Mouse (Mus musculus) intestine, postnatal 0 days (tissue): Measurements from ENCODE around the gene BC052040. TPM values are rescaled to one million over a fixed set of nuclear protein-coding genes. Genes with fewer than 3 reads are reported as not detected.

Experiments used
- ATAC-seq: fragments of 200-750 bp; cut with Nextera tagmentation; 2 replicates; pipeline ENCODE4 v1.8.0; 2017; ENCODE audit warnings: mild to moderate bottlenecking, moderate TSS enrichment, moderate library complexity
- H3K27ac ChIP-seq: fragments of 300-500 bp; sonication (generic); 2 replicates; pipeline ENCODE4 v1.5.1; 2014; ENCODE audit warnings: mild to moderate bottlenecking, low read depth, low read length, moderate library complexity
- H3K27me3 ChIP-seq: fragments of 300-500 bp; sonication (generic); replicated peaks from 2 replicates; pipeline ENCODE4 v1.6.1; 2014; ENCODE audit warnings: low read length, mixed read lengths; ENCODE audit not compliant: control insufficient read depth, insufficient read depth
- H3K36me3 ChIP-seq: fragments of 300-500 bp; sonication (generic); 2 replicates; pipeline ENCODE4 v1.6.1; 2014; ENCODE audit warnings: mild to moderate bottlenecking, moderate library complexity; ENCODE audit not compliant: control insufficient read depth, insufficient read depth
- H3K4me1 ChIP-seq: fragments of 300-500 bp; sonication (generic); replicated peaks from 2 replicates; pipeline ENCODE4 v1.6.1; 2014; ENCODE audit warnings: antibody characterized with exemption, low read length, mixed read lengths; ENCODE audit not compliant: control insufficient read depth, insufficient read depth
- H3K4me2 ChIP-seq: fragments of 300-500 bp; sonication (generic); replicated peaks from 2 replicates; pipeline ENCODE4 v1.6.1; 2014; ENCODE audit warnings: low read depth, mild to moderate bottlenecking, moderate library complexity
- H3K4me3 ChIP-seq: fragments of 300-500 bp; sonication (generic); 2 replicates; pipeline ENCODE4 v1.5.1; 2014; ENCODE audit warnings: low read depth, low read length
- H3K9ac ChIP-seq: fragments of 300-500 bp; sonication (generic); 2 replicates; pipeline ENCODE4 v1.6.1; 2014; ENCODE audit warnings: mild to moderate bottlenecking, low read depth, low read length
- H3K9me3 ChIP-seq: fragments of 300-500 bp; sonication (generic); 2 replicates; pipeline ENCODE4 v1.6.1; 2016; ENCODE audit warnings: mixed run types; ENCODE audit not compliant: control insufficient read depth
- CTCF ChIP-seq: sonication (generic); IDR thresholded peaks from 2 replicates; pipeline ENCODE4 v1.5.1; 2016; ENCODE audit warnings: low read depth, mild to moderate bottlenecking, control low read depth, antibody characterized with exemption, moderate library complexity
- WGBS: fragments of 180-500 bp; shearing (Covaris S2); extraction: QIAGEN DNeasy Blood & Tissue Kit; methylation state at CpG from one replicate; pipeline ENCODE4 v1.1.7; 2014; 5-methylcytosine and 5-hydroxymethylcytosine counted together
- polyA plus RNA-seq: library from polyadenylated mRNA; unstranded; fragments of >200 nt; fragmentation: Nextera tagmentation; extraction: Ambion mirVana; gene quantifications from 2 replicates; pipeline ENCODE4 v1.2.1, GENCODE M21; 2015

BC052040 gene
- polyA plus RNA-seq, 1 experiment from 2014 or later = 4.7 TPM

DNA sequence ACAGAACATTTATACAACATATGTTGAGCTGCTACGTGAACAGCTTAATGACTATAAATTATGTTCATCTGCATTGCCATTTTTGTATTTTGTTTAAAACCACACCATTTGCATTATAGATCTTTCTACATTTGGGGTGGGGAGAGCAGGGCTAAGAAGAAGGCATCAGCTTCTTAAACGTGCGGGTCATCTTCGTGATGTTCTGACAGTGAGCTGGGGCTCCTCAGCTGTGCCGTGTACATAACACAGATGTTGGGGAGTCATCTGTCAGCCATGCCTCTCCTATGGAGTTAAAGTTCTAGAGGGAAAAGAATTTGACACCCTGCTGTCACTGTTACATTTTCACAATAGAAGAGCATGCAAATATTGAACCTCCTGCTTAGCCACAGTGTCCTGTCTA, 19.2 kb downstream of the BC052040 start:
- ATAC-seq = no peak
- no peak overlapping the region for H3K27ac ChIP-seq
- 61% methylated on average over 5 of the region's 5 CpGs for WGBS

DNA sequence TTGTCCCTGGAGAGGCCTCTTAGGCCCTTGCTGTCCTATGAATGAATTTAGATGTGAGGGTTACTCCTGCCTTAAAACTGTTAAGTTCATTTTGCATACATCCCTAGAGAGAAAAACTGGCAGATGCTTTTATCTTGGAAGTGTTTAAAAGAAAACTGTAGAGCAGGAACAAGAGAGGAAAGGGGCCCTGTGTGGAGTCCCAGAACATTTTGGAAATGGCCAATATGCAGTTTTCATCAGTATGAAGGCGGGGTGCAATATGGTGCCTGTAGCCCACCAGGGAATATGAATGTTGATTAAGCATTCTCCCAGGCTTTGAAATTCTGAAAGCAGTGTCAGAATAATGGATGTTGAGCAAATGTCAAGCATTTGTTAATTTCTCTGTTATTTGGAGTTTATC, 19.8 kb downstream of the BC052040 start:
- H3K27ac ChIP-seq = no peak overlapping the region
- 94% methylated on average over 1 of the region's 1 CpGs for WGBS
- no peaks in the 10 kb centered on the region for H3K27me3 ChIP-seq
- H3K4me1 ChIP-seq = no peaks in the 10 kb centered on the region
- no peak overlapping the region for H3K9ac ChIP-seq
- no peak for ATAC-seq
- no peaks in the 10 kb centered on the region for H3K36me3 ChIP-seq
- TF ChIP-seq CTCF = no peak
- no peak overlapping the region for H3K4me2 ChIP-seq
- no peaks in the 10 kb centered on the region for H3K9me3 ChIP-seq
- H3K4me3 ChIP-seq = no peak overlapping the region

More for the DNA sequence above, 19.2 kb downstream of the BC052040 start:
- Histone ChIP-seq H3K4me3 (no peak overlapping the region), H3K9ac (no peak overlapping the region), H3K36me3 (no peaks in the 10 kb centered on the region), H3K9me3 (no peaks in the 10 kb centered on the region), H3K4me2 (no peak overlapping the region), H3K4me1 (no peaks in the 10 kb centered on the region), H3K27me3 (no peaks in the 10 kb centered on the region)
- no peak for TF ChIP-seq CTCF

DNA sequence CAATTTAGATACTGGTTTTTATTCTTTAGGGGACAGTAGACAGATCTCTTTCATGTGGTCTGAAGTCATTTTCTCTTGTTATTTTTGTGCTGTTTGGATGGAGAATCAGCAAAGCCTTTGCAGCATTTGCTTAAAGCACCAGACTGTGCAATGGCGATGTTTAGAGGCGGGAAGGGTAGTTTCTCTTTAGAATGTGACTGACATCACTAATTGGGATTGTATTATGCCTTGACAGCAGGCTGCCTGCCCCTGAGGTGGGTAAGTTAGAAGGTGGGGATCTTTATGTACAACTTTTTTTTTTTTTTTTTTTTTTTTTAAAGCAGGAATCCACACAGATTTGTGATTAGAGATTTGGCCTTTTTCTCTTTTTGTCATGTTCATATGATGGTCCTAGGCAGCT, 20.6 kb downstream of the BC052040 start:
- no peaks in the 10 kb centered on the region for H3K9me3 ChIP-seq
- no peaks in the 10 kb centered on the region for H3K4me1 ChIP-seq
- H3K27ac ChIP-seq = no peak overlapping the region
- 94% methylated on average over 2 of the region's 2 CpGs for WGBS
- no peaks in the 10 kb centered on the region for H3K36me3 ChIP-seq
- H3K27me3 ChIP-seq = no peaks in the 10 kb centered on the region
- no peak for TF ChIP-seq CTCF
- H3K4me3 ChIP-seq = no peak overlapping the region
- no peak overlapping the region for H3K4me2 ChIP-seq
- H3K9ac ChIP-seq = no peak overlapping the region
- ATAC-seq = no peak

DNA sequence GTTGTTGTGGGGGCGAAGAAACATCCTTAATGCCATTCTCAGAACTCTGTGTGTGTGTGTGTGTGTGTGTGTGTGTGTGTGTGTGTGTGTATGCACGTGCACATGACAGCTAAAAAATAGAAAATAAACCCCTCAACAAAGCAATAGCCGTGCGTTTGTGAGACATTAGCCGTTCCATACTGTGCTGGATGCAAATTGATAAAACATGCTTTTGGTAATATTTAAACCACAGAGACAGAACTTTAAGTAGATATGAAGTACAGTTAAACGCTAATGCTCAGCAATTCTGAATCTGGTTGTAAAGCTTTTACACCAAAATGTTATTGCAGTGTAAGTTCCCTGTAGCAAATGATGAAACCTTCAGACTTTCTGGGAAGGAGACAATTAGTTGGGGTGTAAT, 22.6 kb downstream of the BC052040 start:
- Histone ChIP-seq H3K4me3 (no peak overlapping the region), H3K27me3 (no peaks in the 10 kb centered on the region), H3K9me3 (no peaks in the 10 kb centered on the region), H3K4me2 (no peak overlapping the region), H3K36me3 (no peaks in the 10 kb centered on the region), H3K27ac (no peak overlapping the region), H3K9ac (no peak overlapping the region), H3K4me1 (no peaks in the 10 kb centered on the region)
- WGBS = 80% methylated on average over 6 of the region's 6 CpGs
- ATAC-seq = no peak
- TF ChIP-seq CTCF = no peak

DNA sequence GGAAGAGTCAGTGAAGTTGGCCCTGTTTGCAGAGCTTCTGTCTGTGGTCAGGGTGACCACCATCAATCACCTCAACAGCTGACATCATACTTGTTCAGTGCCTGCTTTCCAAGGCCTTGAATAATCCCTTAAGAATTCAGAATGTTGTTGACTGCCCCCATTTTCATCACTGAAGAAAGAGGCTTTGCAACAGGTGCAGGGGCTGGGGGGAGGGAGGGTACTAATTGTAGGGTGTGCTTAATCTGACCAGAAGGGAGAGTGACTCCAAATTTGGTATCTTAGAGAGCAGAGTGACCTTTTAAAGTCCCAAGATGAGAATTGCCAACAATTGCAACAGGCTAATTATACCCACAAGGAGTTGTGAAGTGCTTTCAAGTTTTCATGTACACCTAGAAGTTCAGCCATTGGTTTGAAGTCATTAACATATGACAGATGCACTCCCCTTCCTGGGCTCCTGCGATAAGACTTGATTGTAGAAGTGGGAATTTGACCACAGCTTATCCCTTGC, 24.4 kb downstream of the BC052040 start:
- Histone ChIP-seq H3K27ac (no peak overlapping the region), H3K27me3 (no peaks in the 10 kb centered on the region), H3K4me2 (no peak overlapping the region), H3K4me3 (no peak overlapping the region), H3K4me1 (no peaks in the 10 kb centered on the region), H3K9ac (no peak overlapping the region), H3K36me3 (no peaks in the 10 kb centered on the region), H3K9me3 (no peaks in the 10 kb centered on the region)
- no peak for TF ChIP-seq CTCF
- WGBS = 82% methylated on average over 1 of the region's 1 CpGs
- ATAC-seq = no peak

DNA sequence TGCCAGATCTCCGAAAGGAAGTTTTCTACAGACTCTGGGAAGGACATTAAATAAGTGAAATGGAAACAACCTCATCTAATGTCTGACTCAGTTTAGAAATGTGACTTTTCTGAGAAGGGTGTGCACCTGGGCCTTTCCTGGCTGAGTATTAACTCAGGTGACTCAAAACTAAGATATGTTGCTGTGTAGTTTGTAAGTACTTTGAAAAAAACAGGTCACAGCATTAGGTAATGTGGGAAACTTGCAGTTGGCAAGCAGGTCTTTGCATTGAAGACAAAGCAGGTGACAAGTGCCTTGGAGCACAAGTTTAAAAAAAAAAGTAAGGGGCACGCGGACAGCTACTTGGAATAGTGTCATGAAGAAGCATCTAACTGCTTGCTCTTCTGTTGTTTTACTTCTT, 27.5 kb downstream of the BC052040 start:
- Histone ChIP-seq H3K4me2 (no peak overlapping the region), H3K9ac (no peak overlapping the region), H3K27ac (no peak overlapping the region), H3K27me3 (no peaks in the 10 kb centered on the region), H3K9me3 (no peaks in the 10 kb centered on the region), H3K4me3 (no peak overlapping the region), H3K36me3 (no peaks in the 10 kb centered on the region), H3K4me1 (no peaks in the 10 kb centered on the region)
- WGBS = 89% methylated on average over 3 of the region's 3 CpGs
- TF ChIP-seq CTCF = no peak
- ATAC-seq = no peak

DNA sequence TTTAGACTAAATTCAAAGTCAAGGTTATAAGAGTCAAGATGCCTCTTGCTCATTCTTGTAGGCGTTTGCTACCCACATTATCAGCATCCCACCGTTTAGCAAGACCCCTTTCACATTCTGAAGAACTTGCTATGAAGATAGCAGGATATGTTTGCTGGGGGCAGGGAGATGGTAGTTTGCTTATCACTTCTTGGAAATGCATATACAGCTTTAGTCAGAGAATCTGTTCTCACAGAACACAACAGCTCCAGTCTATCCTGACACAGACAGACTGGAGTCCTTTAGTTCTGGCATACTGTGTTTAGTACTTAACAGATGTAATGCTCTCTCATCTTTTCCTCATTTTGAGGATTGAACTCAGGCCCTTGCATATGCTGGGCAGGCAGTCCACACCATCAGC, 28.6 kb downstream of the BC052040 start:
- no peak for ATAC-seq
- Histone ChIP-seq H3K4me3 (no peak overlapping the region), H3K27ac (no peak overlapping the region), H3K4me2 (no peak overlapping the region), H3K9me3 (no peaks in the 10 kb centered on the region), H3K9ac (no peak overlapping the region), H3K27me3 (no peaks in the 10 kb centered on the region), H3K4me1 (no peaks in the 10 kb centered on the region), H3K36me3 (no peaks in the 10 kb centered on the region)
- TF ChIP-seq CTCF = no peak
- 80% methylated on average over 2 of the region's 2 CpGs for WGBS
